Mouse (Mus musculus): ENCODE results near the gene Nup155. TPM values are rescaled to one million over a fixed set of nuclear protein-coding genes. Genes with fewer than 3 reads are reported as not detected.
A peak's percentile ranks its signal among the peaks of the same experiment; 100 is the strongest.

Gene Nup155
- polyA plus RNA-seq, 1 experiment from 2014 or later = 14.1 TPM

DNA sequence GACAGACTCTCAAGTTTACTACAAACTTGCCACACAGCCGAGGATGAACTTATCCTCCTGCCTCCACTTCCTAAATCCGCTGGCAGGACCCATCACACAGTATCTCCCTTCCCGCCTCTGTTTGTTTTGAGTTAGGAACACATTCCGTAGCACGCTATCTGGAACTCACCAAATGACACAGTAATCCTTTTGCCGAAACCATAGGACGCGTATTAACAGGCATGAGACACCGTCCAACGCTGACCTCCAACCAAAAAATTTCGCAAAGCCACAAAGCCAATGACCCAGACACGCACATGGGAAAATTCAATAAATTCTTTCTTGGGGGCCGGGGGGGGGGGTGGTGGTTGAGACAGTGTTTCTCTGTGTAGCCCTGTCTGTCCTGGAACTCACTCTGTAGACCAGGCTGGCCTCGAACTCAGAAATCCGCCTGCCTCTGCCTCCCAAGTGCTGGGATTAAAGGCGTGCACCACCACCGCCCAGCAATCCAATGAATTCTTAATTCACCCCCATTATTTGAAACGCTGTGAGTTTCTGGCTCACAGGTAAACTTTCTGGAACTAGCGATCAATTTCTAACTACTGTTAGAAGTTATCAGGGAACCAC, 610 bp upstream of the Nup155 start:
- no peaks in the 10 kb centered on the region for H3K9me3 ChIP-seq
- peak overlapping the region; percentile 66 for H3K4me2 ChIP-seq
- peaks cover 11% of the 10 kb centered on the region for H3K4me1 ChIP-seq
- ATAC-seq (ENCODE audit: insufficient number of reproducible peaks, low FRiP score, low TSS enrichment, low read depth) = no peak
- peaks cover 16% of the 10 kb centered on the region for H3K36me3 ChIP-seq
- H3K27ac ChIP-seq = peak overlapping the region; percentile 84
- H3K9ac ChIP-seq = peak overlapping the region; percentile 35; the same call in 1 of the 2 replicates
- no peaks in the 10 kb centered on the region for H3K27me3 ChIP-seq
- 58% methylated on average over 19 of the region's 19 CpGs for WGBS
- H3K4me3 ChIP-seq = peak overlapping the region; percentile 79

DNA sequence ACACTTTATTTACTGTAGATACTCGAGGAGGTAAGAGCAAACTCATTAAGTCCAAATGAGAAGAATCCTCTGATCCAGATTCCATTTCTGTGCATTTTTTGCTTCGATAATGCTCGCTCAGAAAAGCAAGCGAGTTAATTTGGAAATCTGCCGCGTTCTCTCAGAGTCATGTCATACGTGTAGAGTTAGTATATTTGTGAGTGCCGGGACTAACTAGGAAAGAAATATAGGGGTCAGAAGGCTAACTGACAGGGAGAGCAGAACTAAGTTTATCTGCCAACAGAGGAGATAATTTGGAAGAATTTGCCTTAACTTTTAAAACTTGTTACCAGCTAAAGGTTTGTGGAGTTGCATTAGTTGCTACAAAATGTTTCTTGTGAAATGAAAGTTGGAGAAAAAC, 709 bp downstream of the Nup155 start:
- peak overlapping the region; percentile 84; the same call in 1 of the 2 replicates for H3K27ac ChIP-seq
- no peaks in the 10 kb centered on the region for H3K27me3 ChIP-seq
- H3K9ac ChIP-seq = peak overlapping the region; percentile 73
- H3K36me3 ChIP-seq = peaks cover 26% of the 10 kb centered on the region
- WGBS = 4% methylated on average over 8 of the region's 8 CpGs
- peak overlapping the region; percentile 66 for H3K4me2 ChIP-seq
- ATAC-seq (ENCODE audit: insufficient number of reproducible peaks, low FRiP score, low TSS enrichment, low read depth) = no peak
- H3K4me3 ChIP-seq = peak overlapping the region; percentile 79
- no peaks in the 10 kb centered on the region for H3K9me3 ChIP-seq
- H3K4me1 ChIP-seq = peaks cover 11% of the 10 kb centered on the region

DNA sequence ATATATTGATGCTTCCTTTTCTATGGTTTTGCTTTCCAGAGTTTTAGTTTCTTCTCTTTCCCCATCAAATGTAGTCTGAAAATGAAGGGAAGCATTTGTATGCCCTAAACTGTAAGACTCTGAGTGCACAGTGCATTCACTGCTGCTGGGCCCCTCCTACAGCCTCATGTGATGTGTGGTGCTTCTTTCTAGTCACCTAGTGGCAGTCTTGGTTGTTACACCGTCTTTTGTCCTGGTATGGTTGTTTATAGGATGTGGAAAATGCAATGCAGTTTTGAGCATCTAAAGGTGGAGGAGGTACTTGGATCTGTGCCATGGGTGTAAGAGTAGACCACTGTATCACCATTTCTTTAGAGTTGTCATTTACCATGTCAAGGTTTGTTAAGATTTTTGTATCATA, 20.2 kb downstream of the Nup155 start:
- no peak overlapping the region for H3K9ac ChIP-seq
- H3K9me3 ChIP-seq = no peaks in the 10 kb centered on the region
- no peak overlapping the region for H3K4me2 ChIP-seq
- H3K27me3 ChIP-seq = no peaks in the 10 kb centered on the region
- ATAC-seq (ENCODE audit: insufficient number of reproducible peaks, low FRiP score, low TSS enrichment, low read depth) = no peak
- 67% methylated on average over 1 of the region's 1 CpGs for WGBS
- H3K4me3 ChIP-seq = no peak overlapping the region
- H3K27ac ChIP-seq = no peak overlapping the region
- H3K36me3 ChIP-seq = peaks cover 71% of the 10 kb centered on the region
- no peaks in the 10 kb centered on the region for H3K4me1 ChIP-seq

DNA sequence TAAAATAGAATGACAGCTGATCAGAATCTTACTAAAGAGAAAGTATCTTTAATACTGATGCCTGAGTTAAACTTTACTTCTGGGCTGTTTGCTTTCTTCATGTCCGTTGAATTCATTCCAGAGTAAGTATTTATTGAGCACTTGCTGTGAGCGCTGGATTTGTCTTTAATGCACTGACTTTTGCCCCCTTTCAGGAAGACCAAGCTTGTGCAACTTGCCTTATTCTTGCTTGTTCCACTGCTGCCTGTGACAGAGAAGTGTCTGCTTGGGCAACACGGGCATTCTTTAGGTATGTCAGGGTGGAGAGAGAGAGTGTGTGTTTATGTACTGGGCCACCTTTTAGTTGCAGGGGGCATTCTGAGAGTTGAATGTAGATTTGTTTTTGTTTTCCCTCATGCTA, 22.2 kb downstream of the Nup155 start:
- H3K36me3 ChIP-seq = peaks cover 83% of the 10 kb centered on the region
- H3K27me3 ChIP-seq = no peaks in the 10 kb centered on the region
- no peak overlapping the region for H3K9ac ChIP-seq
- no peak overlapping the region for H3K27ac ChIP-seq
- no peak for ATAC-seq (ENCODE audit: insufficient number of reproducible peaks, low FRiP score, low TSS enrichment, low read depth)
- no peak overlapping the region for H3K4me3 ChIP-seq
- WGBS = 98% methylated on average over 3 of the region's 3 CpGs
- no peaks in the 10 kb centered on the region for H3K4me1 ChIP-seq
- no peaks in the 10 kb centered on the region for H3K9me3 ChIP-seq
- no peak overlapping the region for H3K4me2 ChIP-seq

DNA sequence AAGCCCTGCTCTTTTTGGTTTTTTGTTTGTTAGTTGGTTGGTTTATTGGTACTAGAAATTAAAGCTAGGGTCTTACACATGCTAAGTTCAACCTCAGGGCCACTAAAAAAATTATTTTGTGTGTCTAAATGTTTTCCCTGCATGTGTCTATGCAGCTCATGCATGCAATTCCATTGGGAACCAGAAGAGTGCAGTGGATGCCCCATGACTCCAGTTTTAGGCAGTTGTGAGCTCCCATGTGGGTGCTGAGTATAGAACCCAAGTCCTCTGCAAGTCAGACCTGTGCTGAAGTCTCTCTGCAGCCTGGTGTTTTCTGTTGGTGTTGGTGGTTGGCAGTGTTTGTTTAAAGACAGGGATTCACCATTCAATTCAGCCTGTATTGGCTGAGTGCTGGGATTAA, 22.7 kb downstream of the Nup155 start:
- H3K4me1 ChIP-seq = no peaks in the 10 kb centered on the region
- ATAC-seq (ENCODE audit: insufficient number of reproducible peaks, low FRiP score, low TSS enrichment, low read depth) = no peak
- H3K27ac ChIP-seq = no peak overlapping the region
- H3K9ac ChIP-seq = no peak overlapping the region
- no peaks in the 10 kb centered on the region for H3K27me3 ChIP-seq
- no peak overlapping the region for H3K4me2 ChIP-seq
- peaks cover 83% of the 10 kb centered on the region for H3K36me3 ChIP-seq
- H3K9me3 ChIP-seq = no peaks in the 10 kb centered on the region
- H3K4me3 ChIP-seq = no peak overlapping the region

DNA sequence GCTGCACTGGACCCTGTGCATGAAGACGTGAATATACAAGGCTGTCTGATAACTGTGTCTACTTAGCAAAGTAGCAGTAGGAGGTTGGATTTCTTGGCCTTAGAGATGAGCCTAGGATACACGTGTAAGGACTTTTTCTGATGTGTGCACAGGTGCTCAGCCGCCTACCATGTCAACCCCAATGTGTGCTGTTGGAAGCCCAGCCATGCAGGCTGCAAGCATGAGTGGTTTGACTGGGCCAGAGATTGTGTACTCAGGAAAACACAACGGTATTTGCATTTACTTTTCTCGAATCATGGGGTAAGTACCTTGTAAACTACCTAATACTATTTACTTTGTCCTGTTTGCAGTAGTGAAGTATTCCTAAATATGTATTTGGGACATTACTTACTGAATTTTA, 26.5 kb downstream of the Nup155 start:
- Histone ChIP-seq H3K36me3 (peaks cover 78% of the 10 kb centered on the region), H3K27me3 (no peaks in the 10 kb centered on the region), H3K9ac (no peak overlapping the region), H3K4me1 (no peaks in the 10 kb centered on the region), H3K9me3 (no peaks in the 10 kb centered on the region), H3K4me2 (no peak overlapping the region), H3K27ac (no peak overlapping the region), H3K4me3 (no peak overlapping the region)
- ATAC-seq (ENCODE audit: insufficient number of reproducible peaks, low FRiP score, low TSS enrichment, low read depth) = no peak
- WGBS = 89% methylated on average over 5 of the region's 5 CpGs

DNA sequence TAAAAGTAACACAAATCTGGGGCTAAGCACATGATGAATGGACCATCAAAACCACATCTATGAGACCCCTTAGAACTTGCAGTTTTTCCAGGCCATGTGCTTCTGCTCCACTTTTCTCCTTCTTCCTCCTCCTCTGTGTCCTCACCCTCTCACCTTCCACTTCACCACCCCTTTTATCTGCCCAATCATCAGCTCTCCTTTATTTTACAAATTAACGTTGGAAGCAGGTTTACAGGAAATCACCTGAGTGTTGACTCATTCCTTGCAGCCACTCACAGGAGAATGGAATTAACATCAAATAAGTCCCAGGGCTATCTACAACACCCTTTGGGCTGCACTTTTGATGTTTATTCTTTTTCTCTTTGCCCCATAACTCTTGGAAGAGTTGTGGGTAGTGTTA, 52.8 kb downstream of the Nup155 start:
- H3K4me2 ChIP-seq = no peak overlapping the region
- H3K36me3 ChIP-seq = peaks cover 33% of the 10 kb centered on the region
- H3K4me3 ChIP-seq = no peak overlapping the region
- WGBS = 80% methylated on average over 1 of the region's 1 CpGs
- H3K9ac ChIP-seq = no peak overlapping the region
- no peaks in the 10 kb centered on the region for H3K4me1 ChIP-seq
- H3K27ac ChIP-seq = no peak overlapping the region
- no peaks in the 10 kb centered on the region for H3K27me3 ChIP-seq
- ATAC-seq (ENCODE audit: insufficient number of reproducible peaks, low FRiP score, low TSS enrichment, low read depth) = no peak
- no peaks in the 10 kb centered on the region for H3K9me3 ChIP-seq

DNA sequence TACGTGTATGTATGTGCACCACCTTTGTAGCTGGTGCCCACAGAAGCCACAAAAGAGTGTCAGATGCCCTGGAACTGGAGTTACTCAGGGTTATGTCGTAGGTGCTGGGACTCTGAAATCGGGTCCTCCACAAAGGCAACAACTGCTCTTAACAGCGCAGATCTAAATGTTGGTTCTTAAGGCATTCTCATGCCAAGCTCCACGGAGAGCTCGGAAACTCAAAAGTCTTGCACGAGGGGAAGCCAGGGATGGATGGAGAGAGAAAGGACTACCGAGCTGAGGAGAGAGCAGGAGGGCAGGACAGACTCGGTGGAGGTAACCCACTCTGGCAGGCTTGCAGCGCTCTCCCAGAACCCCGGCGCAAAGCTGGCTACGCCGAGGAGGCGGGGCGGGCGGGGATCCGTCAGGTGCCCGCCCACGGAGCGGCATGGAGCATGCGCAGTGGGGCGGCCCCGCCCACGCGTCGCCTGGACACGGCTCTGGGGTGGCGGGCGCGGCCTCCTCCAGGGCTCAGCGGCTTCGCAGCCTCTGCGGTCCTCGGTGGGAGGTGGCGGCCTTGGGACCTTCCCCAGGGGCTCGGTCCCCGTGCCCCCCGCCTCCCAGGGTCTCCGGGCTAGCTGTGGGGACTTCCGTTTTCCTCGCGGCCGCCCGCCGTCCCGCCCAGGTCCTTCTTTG, 59.7 kb downstream of the Nup155 start, which contains the start of gene Cplane1:
Cplane1 (plus strand) TSS at position 516 of the 675 bp plus-strand sequence.
- peak within 1 kb of the TSS; percentile 87 for H3K9ac ChIP-seq
- peaks cover 3% of the 10 kb centered on the region for H3K4me1 ChIP-seq
- peak within 1 kb of the TSS; percentile 61 for H3K4me2 ChIP-seq
- H3K27ac ChIP-seq = peak within 1 kb of the TSS; percentile 87
- H3K4me3 ChIP-seq = peak within 1 kb of the TSS; percentile 94
- ATAC-seq (ENCODE audit: insufficient number of reproducible peaks, low FRiP score, low TSS enrichment, low read depth) = peak; percentile 98
- WGBS = under 1% methylated on average over 43 of the region's 47 CpGs
- H3K9me3 ChIP-seq = no peaks in the 10 kb centered on the region
- H3K27me3 ChIP-seq = no peaks in the 10 kb centered on the region
- H3K36me3 ChIP-seq = peaks cover 21% of the 10 kb centered on the region

DNA sequence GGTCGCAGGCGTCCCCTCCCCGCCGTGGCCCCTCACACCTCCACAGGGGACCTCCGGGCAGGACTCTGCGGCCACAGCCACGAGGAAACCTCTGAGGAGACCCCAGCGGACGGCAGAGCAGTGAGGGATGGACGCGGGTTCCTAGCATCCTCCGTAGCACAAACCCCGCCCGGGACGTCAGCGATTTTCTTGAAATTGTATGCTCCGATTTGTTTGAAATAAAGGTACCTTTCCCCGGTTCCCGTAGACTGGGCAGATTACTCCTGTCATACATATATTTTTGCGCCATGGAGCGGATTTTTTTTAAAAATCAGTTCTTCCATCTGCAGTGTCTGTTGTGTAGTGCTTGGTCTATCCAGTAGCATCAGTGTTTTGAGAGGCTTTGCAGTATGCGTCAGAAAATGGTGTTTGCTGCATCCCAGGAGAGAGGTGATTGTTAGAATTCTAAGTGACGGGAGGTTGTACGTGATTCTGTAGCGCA, 60.2 kb downstream of the Nup155 start:
- H3K9me3 ChIP-seq = no peaks in the 10 kb centered on the region
- H3K9ac ChIP-seq = peak overlapping the region; percentile 87
- H3K4me1 ChIP-seq = peaks cover 3% of the 10 kb centered on the region
- H3K36me3 ChIP-seq = peaks cover 25% of the 10 kb centered on the region
- peak; percentile 74 for ATAC-seq (ENCODE audit: insufficient number of reproducible peaks, low FRiP score, low TSS enrichment, low read depth)
- under 1% methylated on average over 25 of the region's 25 CpGs for WGBS
- peak overlapping the region; percentile 61 for H3K4me2 ChIP-seq
- H3K4me3 ChIP-seq = peak overlapping the region; percentile 94
- H3K27me3 ChIP-seq = no peaks in the 10 kb centered on the region
- peak overlapping the region; percentile 87 for H3K27ac ChIP-seq

DNA sequence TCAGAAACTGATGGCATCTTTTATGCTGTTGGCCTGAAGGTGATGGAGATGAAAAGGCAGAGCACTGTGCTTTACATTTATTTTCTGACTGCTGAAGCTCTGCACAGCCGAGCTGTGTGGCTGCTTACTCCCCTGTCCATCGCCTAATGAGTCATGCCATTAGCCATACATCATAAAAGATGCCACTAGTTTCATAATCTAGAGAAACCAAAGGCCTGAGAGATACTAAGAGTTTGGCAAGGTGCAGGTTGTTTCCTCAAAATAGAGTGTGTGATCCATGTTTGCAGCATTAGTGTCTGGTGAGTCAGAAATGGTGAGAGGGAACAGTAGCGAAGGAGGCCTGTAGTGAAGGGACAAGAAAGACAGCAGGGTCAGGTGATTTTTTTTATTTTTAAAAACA, 80.5 kb downstream of the Nup155 start:
- Histone ChIP-seq H3K27me3 (no peaks in the 10 kb centered on the region), H3K4me2 (no peak overlapping the region), H3K36me3 (peaks cover 55% of the 10 kb centered on the region), H3K9ac (no peak overlapping the region), H3K4me1 (no peaks in the 10 kb centered on the region), H3K27ac (no peak overlapping the region), H3K4me3 (no peak overlapping the region), H3K9me3 (no peaks in the 10 kb centered on the region)
- 90% methylated on average over 3 of the region's 3 CpGs for WGBS
- no peak for ATAC-seq (ENCODE audit: insufficient number of reproducible peaks, low FRiP score, low TSS enrichment, low read depth)

DNA sequence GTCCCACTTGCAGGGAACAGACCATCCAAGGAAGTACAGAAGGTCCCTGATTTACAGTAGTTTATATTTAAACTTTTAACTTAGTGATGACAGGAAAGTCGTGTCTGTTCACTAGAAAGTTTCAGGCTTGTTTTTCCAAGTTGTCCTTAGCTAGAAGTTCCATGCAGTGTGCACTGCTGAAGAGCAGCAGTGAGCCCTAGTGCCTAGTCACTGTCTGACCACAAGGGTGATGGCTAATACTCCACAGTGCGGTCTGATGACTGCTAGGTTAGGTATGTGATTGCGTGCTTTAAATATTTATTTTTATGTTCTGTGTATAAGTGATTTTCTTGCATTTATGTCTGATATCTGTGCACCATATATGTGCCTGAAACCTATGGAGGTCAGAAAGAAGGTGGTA, 81.4 kb downstream of the Nup155 start:
- no peak for ATAC-seq (ENCODE audit: insufficient number of reproducible peaks, low FRiP score, low TSS enrichment, low read depth)
- Histone ChIP-seq H3K27ac (no peak overlapping the region), H3K4me2 (no peak overlapping the region), H3K9me3 (no peaks in the 10 kb centered on the region), H3K36me3 (peaks cover 63% of the 10 kb centered on the region), H3K27me3 (no peaks in the 10 kb centered on the region), H3K4me3 (no peak overlapping the region), H3K4me1 (no peaks in the 10 kb centered on the region), H3K9ac (no peak overlapping the region)
- 91% methylated on average over 3 of the region's 3 CpGs for WGBS

DNA sequence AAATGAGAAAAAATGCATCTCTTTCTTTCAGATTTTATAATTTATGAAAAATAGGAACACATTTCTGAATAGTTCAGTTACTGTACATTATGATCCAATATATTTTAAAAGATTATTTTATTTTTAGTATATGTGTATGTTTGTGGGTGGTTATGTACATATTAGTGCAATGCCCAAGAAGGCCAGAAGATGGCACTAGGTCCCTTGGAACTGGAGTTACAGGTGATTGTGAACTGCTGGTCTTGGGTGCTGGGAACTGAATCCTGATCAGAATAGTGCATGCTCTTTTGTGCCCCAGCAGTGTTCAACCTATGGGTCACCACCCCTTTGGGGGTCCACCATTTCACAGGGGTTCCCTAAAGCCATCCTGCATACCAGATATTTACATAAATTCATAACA, 91.2 kb downstream of the Nup155 start:
- no peak overlapping the region for H3K27ac ChIP-seq
- no peak overlapping the region for H3K4me2 ChIP-seq
- H3K4me3 ChIP-seq = no peak overlapping the region
- no peaks in the 10 kb centered on the region for H3K4me1 ChIP-seq
- no peaks in the 10 kb centered on the region for H3K9me3 ChIP-seq
- no peak overlapping the region for H3K9ac ChIP-seq
- H3K36me3 ChIP-seq = peaks cover 67% of the 10 kb centered on the region
- ATAC-seq (ENCODE audit: insufficient number of reproducible peaks, low FRiP score, low TSS enrichment, low read depth) = no peak
- H3K27me3 ChIP-seq = no peaks in the 10 kb centered on the region

All from limb, embryonic 15.5 days (tissue).